Mouse (Mus musculus): ENCODE measurements around the gene Bsph2.

Gene Bsph2

GRCm38 (mm10) chr7:13570967-13571366 is at the start of gene Bsph2:
Bsph2 (minus strand) TSS chr7:13571067.
- no peak for DNase-seq (ENCODE audit: low spot score)

DNA sequence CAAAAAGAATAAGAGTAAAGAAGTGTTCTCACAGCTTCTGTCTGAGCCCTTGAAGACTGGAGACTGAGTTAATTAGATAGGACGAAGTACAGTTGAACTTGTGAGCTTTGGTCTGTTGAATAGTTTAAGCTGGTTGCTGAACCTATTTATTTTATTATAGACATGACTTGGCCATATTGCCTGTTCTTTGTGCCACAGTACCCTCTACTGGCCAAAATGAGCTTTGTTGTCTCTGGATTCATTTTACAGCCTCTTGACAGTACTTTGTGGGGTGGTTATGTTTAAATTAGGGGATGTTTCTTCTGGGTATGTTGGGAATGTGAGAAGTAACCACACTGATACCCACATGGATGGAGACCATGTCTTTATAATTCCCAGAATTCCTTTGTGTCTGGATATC is 59.3 kb downstream of the Bsph2 start:
- DNase-seq (ENCODE audit: low spot score) = no peak

All from testis, postnatal 10 days (tissue).